Mouse (Mus musculus) megakaryocyte-erythroid progenitor cell, adult 5-6 weeks (primary cell): ENCODE measurements around the gene Usp4. TPM values are rescaled to one million over a fixed set of nuclear protein-coding genes. Genes with fewer than 3 reads are reported as not detected.

Experiments used
- ATAC-seq: replicated peaks from 2 replicates; pipeline ENCODE4 v1.8.0; 2016; ENCODE audit warnings: mild to moderate bottlenecking, inconsistent platforms; ENCODE audit not compliant: severe bottlenecking, poor library complexity, low FRiP score, low TSS enrichment
- total RNA-seq, 2 experiments: library from RNA; stranded (forward) in 1 of 2; stranded (reverse) in 1 of 2; fragments of 200-1000, 215-1000 nt in 1 of 2; fragments of >200 nt in 1 of 2; fragmentation: Nextera tagmentation in 1 of 2; gene quantifications; 2 replicates each; pipeline ENCODE4 v1.2.3; 2014 to 2017

The Usp4 gene
- total RNA-seq, 2 experiments from 2014 or later: 84.2 to 131 TPM

- ATAC-seq: no peak
These were observed 50.7 kb downstream of the Usp4 start for GRCm38 (mm10) chr9:108398324-108398723.

GRCm38 (mm10) chr9:108401186-108401960 lies 53.7 kb downstream of the Usp4 start:
- no peak for ATAC-seq

DNA sequence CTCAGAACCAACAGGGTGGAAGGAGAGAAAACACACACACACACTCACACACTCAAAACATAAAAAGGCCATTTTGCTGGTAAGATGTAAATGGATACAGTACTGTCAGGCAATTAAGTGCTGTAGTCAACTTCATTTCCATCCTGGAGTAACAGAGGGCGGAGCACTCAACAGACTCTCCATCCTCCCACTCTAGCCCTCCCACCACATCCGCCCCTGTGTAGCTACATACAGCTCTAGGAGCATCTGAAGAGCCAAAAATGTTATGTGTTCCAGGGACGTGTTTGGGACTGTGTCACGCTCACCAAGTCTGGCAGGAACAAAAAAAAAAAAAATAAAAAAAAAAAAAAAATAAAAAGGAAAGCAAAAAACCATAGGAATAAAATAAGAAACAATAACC lies 55.4 kb downstream of the Usp4 start:
- no peak for ATAC-seq

DNA sequence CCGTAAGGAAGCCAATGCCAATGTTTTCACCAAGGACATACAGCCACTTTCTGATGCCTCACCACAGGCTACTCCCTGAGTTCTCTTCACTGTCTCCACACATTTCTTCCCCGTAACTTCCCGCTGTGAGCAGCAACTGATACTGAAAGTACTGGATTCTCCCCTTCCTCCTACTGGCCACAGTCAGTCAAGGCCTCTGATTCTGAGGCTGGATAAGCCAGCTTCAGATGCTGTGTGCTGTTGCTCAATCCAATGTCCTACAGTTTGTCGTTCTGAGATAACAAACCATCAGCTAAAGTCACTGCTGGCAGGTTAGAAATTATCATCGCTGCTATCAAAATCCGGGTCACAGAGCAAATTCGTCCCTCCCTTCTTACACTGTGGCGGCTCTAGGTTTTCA lies 56.8 kb downstream of the Usp4 start:
- ATAC-seq: peak; percentile 72

- no peak for ATAC-seq
These were observed 61.9 kb downstream of the Usp4 start for GRCm38 (mm10) chr9:108409535-108409934.

GRCm38 (mm10) chr9:108411381-108411942 lies 63.8 kb downstream of the Usp4 start:
- ATAC-seq: no peak

- ATAC-seq: 0 out of 2 replicates have a peak, but pooled peaks have one; percentile 47
These were observed 64.6 kb downstream of the Usp4 start for GRCm38 (mm10) chr9:108412221-108412620.

DNA sequence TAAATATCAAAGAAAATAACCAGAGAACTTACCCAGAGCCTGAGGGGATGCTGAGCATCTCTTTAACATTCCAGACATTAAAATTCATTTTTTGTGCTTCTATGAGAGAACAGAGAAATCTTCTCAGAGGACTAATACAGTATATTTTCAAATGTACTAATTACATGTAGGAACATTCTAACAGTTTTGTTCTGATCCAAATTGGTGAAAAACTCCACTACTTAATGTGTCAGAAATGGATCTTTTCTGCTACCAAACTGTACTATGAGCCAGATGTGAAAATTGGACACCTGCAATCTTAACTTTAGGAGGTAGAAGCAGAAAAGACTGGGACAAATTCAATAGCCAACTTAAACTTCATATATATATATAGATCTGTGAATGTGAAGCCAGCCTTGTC lies 80.7 kb downstream of the Usp4 start, which contains the start of gene Ccdc36:
TSS of gene Ccdc36 (minus strand) at position 101 of the 400 bp plus-strand sequence.
- ATAC-seq: no peak

DNA sequence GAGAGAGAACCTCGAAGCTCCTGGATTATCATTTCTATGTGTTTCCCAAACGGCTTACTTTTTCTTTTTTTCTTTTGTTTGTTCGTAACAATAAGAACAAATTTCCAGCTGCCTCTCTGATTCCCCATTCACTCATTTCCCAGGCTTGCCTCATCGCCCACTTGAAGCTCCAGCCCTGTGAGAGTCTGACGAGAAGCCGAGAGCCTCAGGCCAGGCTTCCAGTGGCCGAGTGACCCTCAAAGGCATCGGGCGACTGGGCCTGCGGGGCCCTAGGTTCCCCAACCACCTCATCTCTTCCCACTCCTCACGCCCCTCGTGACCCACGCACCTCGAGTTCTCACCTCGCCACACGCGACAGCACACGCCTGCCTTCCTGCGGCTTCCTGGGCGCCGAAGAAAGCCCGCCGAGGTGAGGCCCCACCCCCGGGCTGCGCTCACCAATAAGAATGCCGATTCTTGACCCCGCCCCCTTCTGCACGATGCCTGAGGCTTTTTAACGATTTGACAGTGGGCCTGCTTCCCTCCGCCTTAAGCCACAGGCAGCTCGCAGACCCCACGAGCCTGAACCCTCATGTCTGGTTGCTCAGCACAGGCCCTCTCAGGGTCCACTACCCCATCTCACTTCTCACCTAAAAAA lies 83.9 kb downstream of the Usp4 start:
- peak; percentile 75 for ATAC-seq

- ATAC-seq: no peak
These were observed 88.5 kb downstream of the Usp4 start, which contains the start of gene BC048562 for GRCm38 (mm10) chr9:108436182-108436581. Gene BC048562 (plus strand): TSS chr9:108436482.

GRCm38 (mm10) chr9:108439176-108439575 lies 91.5 kb downstream of the Usp4 start:
- no peak for ATAC-seq

GRCm38 (mm10) chr9:108440485-108440884 lies 92.8 kb downstream of the Usp4 start:
- no peak for ATAC-seq

GRCm38 (mm10) chr9:108441236-108441919 lies 93.7 kb downstream of the Usp4 start:
- ATAC-seq: no peak

Other genes with a start within 250 kb of the Usp4 start
- 5.5 and 7.4 TPM in 2 replicates for gene Bsn, start 157.5 kb upstream of the Usp4 start, total RNA-seq (2014; fragmentation: Nextera tagmentation)
- 2.3 and 2.9 TPM in 2 replicates for gene Bsn, start 157.5 kb upstream of the Usp4 start, total RNA-seq (2017)
- gene Dag1, start 83.9 kb upstream of the Usp4 start, total RNA-seq (2014; fragmentation: Nextera tagmentation): 10.2 and 12.9 TPM in 2 replicates
- gene Dag1, start 83.9 kb upstream of the Usp4 start, total RNA-seq (2017): 4.6 and 5.1 TPM in 2 replicates
- 3.1 and 5.0 TPM in 2 replicates for gene Nicn1, start 57.4 kb upstream of the Usp4 start, total RNA-seq (2014; fragmentation: Nextera tagmentation)
- gene Nicn1, start 57.4 kb upstream of the Usp4 start, total RNA-seq (2017): 1.4 TPM in 1 of 2 replicates, not detected in the other
- 0.28 TPM in 1 of 2 replicates, not detected in the other for gene Amt, start 51.0 kb upstream of the Usp4 start, total RNA-seq (2014; fragmentation: Nextera tagmentation)
- 0.23 TPM in 1 of 2 replicates, not detected in the other for gene Amt, start 51.0 kb upstream of the Usp4 start, total RNA-seq (2017)
- gene Rhoa, start 41.7 kb upstream of the Usp4 start, total RNA-seq (2014; fragmentation: Nextera tagmentation): 148 and 275 TPM in 2 replicates
- 249 and 303 TPM in 2 replicates for gene Rhoa, start 41.7 kb upstream of the Usp4 start, total RNA-seq (2017)
- gene Tcta, start 41.7 kb upstream of the Usp4 start, total RNA-seq (2014; fragmentation: Nextera tagmentation): 2.8 and 8.2 TPM in 2 replicates
- 1.4 and 4.3 TPM in 2 replicates for gene Tcta, start 41.7 kb upstream of the Usp4 start, total RNA-seq (2017)
- gene Gpx1, start 8.9 kb upstream of the Usp4 start, total RNA-seq (2014; fragmentation: Nextera tagmentation): 1,807 and 1,840 TPM in 2 replicates
- 887 and 925 TPM in 2 replicates for gene Gpx1, start 8.9 kb upstream of the Usp4 start, total RNA-seq (2017)
- 0.52 and 1.7 TPM in 2 replicates for gene 1700102P08Rik, start 45.0 kb downstream of the Usp4 start, total RNA-seq (2014; fragmentation: Nextera tagmentation)
- 4.3 TPM in 1 of 2 replicates, not detected in the other for gene 1700102P08Rik, start 45.0 kb downstream of the Usp4 start, total RNA-seq (2017)
- not detected in 2 replicates for gene Ccdc36, start 80.6 kb downstream of the Usp4 start, total RNA-seq (2014; fragmentation: Nextera tagmentation)
- not detected in 2 replicates for gene Ccdc36, start 80.6 kb downstream of the Usp4 start, total RNA-seq (2017)
- not detected in 2 replicates for gene BC048562, start 88.6 kb downstream of the Usp4 start, total RNA-seq (2014; fragmentation: Nextera tagmentation)
- not detected in 2 replicates for gene BC048562, start 88.6 kb downstream of the Usp4 start, total RNA-seq (2017)
- 19.6 and 42.3 TPM in 2 replicates for gene Ccdc71, start 112.7 kb downstream of the Usp4 start, total RNA-seq (2014; fragmentation: Nextera tagmentation)
- 13.2 and 13.6 TPM in 2 replicates for gene Ccdc71, start 112.7 kb downstream of the Usp4 start, total RNA-seq (2017)
- gene Klhdc8b, start 113.7 kb downstream of the Usp4 start, total RNA-seq (2014; fragmentation: Nextera tagmentation): 8.0 and 29.6 TPM in 2 replicates
- gene Klhdc8b, start 113.7 kb downstream of the Usp4 start, total RNA-seq (2017): 6.2 and 21.7 TPM in 2 replicates
- not detected in 2 replicates for gene Lamb2, start 131.9 kb downstream of the Usp4 start, total RNA-seq (2014; fragmentation: Nextera tagmentation)
- gene Lamb2, start 131.9 kb downstream of the Usp4 start, total RNA-seq (2017): 0.66 TPM in 1 of 2 replicates, not detected in the other
- gene Usp19, start 142.7 kb downstream of the Usp4 start, total RNA-seq (2014; fragmentation: Nextera tagmentation): 127 and 134 TPM in 2 replicates
- gene Usp19, start 142.7 kb downstream of the Usp4 start, total RNA-seq (2017): 37.8 and 51.0 TPM in 2 replicates
- gene Qars, start 159.9 kb downstream of the Usp4 start, total RNA-seq (2014; fragmentation: Nextera tagmentation): 356 and 390 TPM in 2 replicates
- gene Qars, start 159.9 kb downstream of the Usp4 start, total RNA-seq (2017): 235 and 321 TPM in 2 replicates
- 115 and 171 TPM in 2 replicates for gene Qrich1, start 169.0 kb downstream of the Usp4 start, total RNA-seq (2014; fragmentation: Nextera tagmentation)
- gene Qrich1, start 169.0 kb downstream of the Usp4 start, total RNA-seq (2017): 146 and 150 TPM in 2 replicates
- 430 and 507 TPM in 2 replicates for gene Impdh2, start 212.4 kb downstream of the Usp4 start, total RNA-seq (2014; fragmentation: Nextera tagmentation)
- gene Impdh2, start 212.4 kb downstream of the Usp4 start, total RNA-seq (2017): 413 and 539 TPM in 2 replicates
- 21.9 and 31.1 TPM in 2 replicates for gene Ndufaf3, start 219.6 kb downstream of the Usp4 start, total RNA-seq (2014; fragmentation: Nextera tagmentation)
- 14.1 and 28.7 TPM in 2 replicates for gene Ndufaf3, start 219.6 kb downstream of the Usp4 start, total RNA-seq (2017)
- 119 and 182 TPM in 2 replicates for gene Dalrd3, start 222.0 kb downstream of the Usp4 start, total RNA-seq (2014; fragmentation: Nextera tagmentation)
- gene Dalrd3, start 222.0 kb downstream of the Usp4 start, total RNA-seq (2017): 27.5 and 61.0 TPM in 2 replicates
- 33.2 and 34.7 TPM in 2 replicates for gene Wdr6, start 230.9 kb downstream of the Usp4 start, total RNA-seq (2014; fragmentation: Nextera tagmentation)
- gene Wdr6, start 230.9 kb downstream of the Usp4 start, total RNA-seq (2017): 25.8 and 26.8 TPM in 2 replicates
- gene P4htm, start 249.8 kb downstream of the Usp4 start, total RNA-seq (2014; fragmentation: Nextera tagmentation): 2.6 and 3.2 TPM in 2 replicates
- gene P4htm, start 249.8 kb downstream of the Usp4 start, total RNA-seq (2017): 1.5 TPM in 1 of 2 replicates, not detected in the other